Mouse (Mus musculus): ENCODE results near the gene Mamstr. TPM values are rescaled to one million over a fixed set of nuclear protein-coding genes. Genes with fewer than 3 reads are reported as not detected.
"Not testable (repeated sequence)": the region's sequence is repeated elsewhere in the genome, so short reads cannot be mapped to it uniquely, and the experiment has no call there.

Gene Mamstr
- total RNA-seq, 4 experiments from 2014 or later, result 18.5 to 36.8 (median 28.8) TPM

GRCm38 (mm10) chr7:45649351-45649750, 9.6 kb downstream of the Mamstr start:
- DNase-seq (ENCODE audit: low spot score in 2 of 2), result peak; percentile 55 to 72

GRCm38 (mm10) chr7:45650484-45650883, 10.7 kb downstream of the Mamstr start:
- not testable (repeated sequence) for DNase-seq (ENCODE audit: low spot score in 2 of 2)

- no peak for DNase-seq (ENCODE audit: low spot score in 2 of 2)
Measured at GRCm38 (mm10) chr7:45654424-45655047, 14.8 kb downstream of the Mamstr start.

GRCm38 (mm10) chr7:45660746-45661478, 21.1 kb downstream of the Mamstr start:
- no peak for DNase-seq (ENCODE audit: low spot score in 2 of 2)

- DNase-seq (ENCODE audit: low spot score in 2 of 2), result not testable (repeated sequence)
Measured at GRCm38 (mm10) chr7:45661702-45662101, 21.9 kb downstream of the Mamstr start.

GRCm38 (mm10) chr7:45665303-45666138, 25.7 kb downstream of the Mamstr start:
- DNase-seq (ENCODE audit: low spot score in 2 of 2), result no peak

- no peak for DNase-seq (ENCODE audit: low spot score in 2 of 2)
Measured at GRCm38 (mm10) chr7:45666161-45666560, 26.4 kb downstream of the Mamstr start, which contains the start of gene Fut2. TSS of gene Fut2 (minus strand) at chr7:45666394.

- no peak for DNase-seq (ENCODE audit: low spot score in 2 of 2)
Measured at GRCm38 (mm10) chr7:45667761-45668160, 28.0 kb downstream of the Mamstr start.

GRCm38 (mm10) chr7:45668921-45669320, 29.1 kb downstream of the Mamstr start:
- no peak for DNase-seq (ENCODE audit: low spot score in 2 of 2)

- DNase-seq (ENCODE audit: low spot score in 2 of 2), result no peak
Measured at GRCm38 (mm10) chr7:45677627-45678295, 38.0 kb downstream of the Mamstr start.

GRCm38 (mm10) chr7:45678513-45678912, 38.7 kb downstream of the Mamstr start:
- DNase-seq (ENCODE audit: low spot score in 2 of 2), result no peak

- no peak for DNase-seq (ENCODE audit: low spot score in 2 of 2)
Measured at GRCm38 (mm10) chr7:45679966-45680621, 40.3 kb downstream of the Mamstr start.

GRCm38 (mm10) chr7:45681046-45681736, 41.4 kb downstream of the Mamstr start:
- DNase-seq (ENCODE audit: low spot score in 2 of 2), result peak; percentile 54 to 72

- peak; percentile 72 to 80 for DNase-seq (ENCODE audit: low spot score in 2 of 2)
Measured at GRCm38 (mm10) chr7:45682144-45683126, 42.7 kb downstream of the Mamstr start.

- no peak for DNase-seq (ENCODE audit: low spot score in 2 of 2)
Measured at GRCm38 (mm10) chr7:45683396-45684050, 43.7 kb downstream of the Mamstr start, which contains the start of gene Ntn5. TSS of gene Ntn5 (plus strand) at chr7:45684022.

- DNase-seq (ENCODE audit: low spot score in 2 of 2), result no peak
Measured at GRCm38 (mm10) chr7:45685811-45686210, 46.0 kb downstream of the Mamstr start.

- no peak for DNase-seq (ENCODE audit: low spot score in 2 of 2)
Measured at GRCm38 (mm10) chr7:45686841-45687240, 47.1 kb downstream of the Mamstr start.

- DNase-seq (ENCODE audit: low spot score in 2 of 2), result no peak
Measured at GRCm38 (mm10) chr7:45689099-45689498, 49.3 kb downstream of the Mamstr start.

Measured in gastrocnemius, adult 8-10 months (tissue).